Mouse (Mus musculus) hindbrain, embryonic 16.5 days (tissue): Measurements from ENCODE around the gene Spsb4. TPM values are rescaled to one million over a fixed set of nuclear protein-coding genes. Genes with fewer than 3 reads are reported as not detected.

Experiments used
- ATAC-seq: fragments of 200-750 bp; cut with Nextera tagmentation; 2 replicates; pipeline ENCODE4 v1.8.0; 2017; ENCODE audit warnings: moderate TSS enrichment, moderate library complexity
- H3K27ac ChIP-seq: fragments of 300-500 bp; sonication (generic); 2 replicates; pipeline ENCODE4 v1.5.1; 2014; ENCODE audit warnings: low read depth, mild to moderate bottlenecking, control low read depth, low read length, moderate library complexity
- H3K27me3 ChIP-seq: fragments of 300-500 bp; sonication (generic); replicated peaks from 2 replicates; pipeline ENCODE4 v1.6.1; 2014; ENCODE audit warnings: low read length; ENCODE audit not compliant: control insufficient read depth, insufficient read depth
- H3K36me3 ChIP-seq: fragments of 300-500 bp; sonication (generic); 2 replicates; pipeline ENCODE4 v1.6.1; 2014; ENCODE audit warnings: mild to moderate bottlenecking, low read length, moderate library complexity, mixed read lengths; ENCODE audit not compliant: control insufficient read depth, insufficient read depth
- H3K4me1 ChIP-seq: fragments of 300-500 bp; sonication (generic); 2 replicates; pipeline ENCODE4 v1.6.1; 2014; ENCODE audit warnings: low read depth, low read length; ENCODE audit not compliant: control insufficient read depth, insufficient read depth
- H3K4me2 ChIP-seq: fragments of 300-500 bp; sonication (generic); 2 replicates; pipeline ENCODE4 v1.6.1; 2014; ENCODE audit warnings: mild to moderate bottlenecking, low read length, control low read depth, moderate library complexity
- H3K4me3 ChIP-seq: fragments of 300-500 bp; sonication (generic); 2 replicates; pipeline ENCODE4 v1.5.1; 2014; ENCODE audit warnings: mild to moderate bottlenecking, low read length, control low read depth, moderate library complexity
- H3K9ac ChIP-seq: fragments of 300-500 bp; sonication (generic); 2 replicates; pipeline ENCODE4 v1.6.1; 2014; ENCODE audit warnings: low read depth, mild to moderate bottlenecking, control low read depth, low read length, moderate library complexity
- H3K9me3 ChIP-seq: fragments of 300-500 bp; sonication (generic); 2 replicates; pipeline ENCODE4 v1.6.1; 2014; ENCODE audit warnings: mild to moderate bottlenecking, low read length, moderate library complexity; ENCODE audit not compliant: control insufficient read depth
- WGBS: fragments of 180-500 bp; shearing (Covaris S2); extraction: QIAGEN DNeasy Blood & Tissue Kit; methylation state at CpG from one replicate; pipeline ENCODE4 v1.1.7; 2014; 5-methylcytosine and 5-hydroxymethylcytosine counted together
- polyA plus RNA-seq: library from polyadenylated mRNA; unstranded; fragments of >200 nt; fragmentation: Nextera tagmentation; extraction: Ambion mirVana; gene quantifications from 2 replicates; pipeline ENCODE4 v1.2.1, GENCODE M21; 2015

The Spsb4 gene
- polyA plus RNA-seq, 1 experiment from 2014 or later: 39.8 TPM

DNA sequence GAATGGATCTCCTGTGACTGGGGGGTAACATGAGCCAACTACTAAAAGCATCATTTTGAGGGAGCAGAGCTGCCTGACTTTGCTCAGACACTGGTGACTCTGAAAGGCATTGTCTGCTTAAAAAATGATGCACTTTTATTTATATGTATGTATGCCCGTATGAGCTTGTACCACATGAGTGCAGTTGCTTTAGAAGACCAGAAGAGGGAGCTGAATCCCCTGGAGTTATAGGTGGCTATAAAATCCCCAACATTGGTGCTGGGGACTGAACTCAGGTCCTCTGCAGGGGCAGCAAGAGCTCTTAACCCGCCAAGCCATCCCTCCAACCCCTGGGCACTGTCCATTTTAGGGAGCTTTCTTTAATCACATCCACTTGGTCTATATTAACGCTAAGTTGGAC is 104.6 kb downstream of the Spsb4 start:
- Histone ChIP-seq H3K36me3 (no peaks in the 10 kb centered on the region), H3K4me1 (no peaks in the 10 kb centered on the region), H3K27ac (no peak overlapping the region), H3K9ac (no peak overlapping the region), H3K4me3 (no peak overlapping the region), H3K4me2 (no peak overlapping the region), H3K9me3 (no peaks in the 10 kb centered on the region), H3K27me3 (no peaks in the 10 kb centered on the region)
- no peak for ATAC-seq
- 95% methylated on average over 3 of the region's 3 CpGs for WGBS

GRCm38 (mm10) chr9:96909503-96909902 is 109.1 kb downstream of the Spsb4 start:
- ATAC-seq: no peak
- no peak overlapping the region for H3K4me2 ChIP-seq
- H3K27me3 ChIP-seq: no peaks in the 10 kb centered on the region
- no peak overlapping the region for H3K27ac ChIP-seq
- H3K9ac ChIP-seq: no peak overlapping the region
- no peaks in the 10 kb centered on the region for H3K4me1 ChIP-seq
- H3K4me3 ChIP-seq: no peak overlapping the region
- no peaks in the 10 kb centered on the region for H3K9me3 ChIP-seq
- 76% methylated on average over 1 of the region's 1 CpGs for WGBS
- no peaks in the 10 kb centered on the region for H3K36me3 ChIP-seq

DNA sequence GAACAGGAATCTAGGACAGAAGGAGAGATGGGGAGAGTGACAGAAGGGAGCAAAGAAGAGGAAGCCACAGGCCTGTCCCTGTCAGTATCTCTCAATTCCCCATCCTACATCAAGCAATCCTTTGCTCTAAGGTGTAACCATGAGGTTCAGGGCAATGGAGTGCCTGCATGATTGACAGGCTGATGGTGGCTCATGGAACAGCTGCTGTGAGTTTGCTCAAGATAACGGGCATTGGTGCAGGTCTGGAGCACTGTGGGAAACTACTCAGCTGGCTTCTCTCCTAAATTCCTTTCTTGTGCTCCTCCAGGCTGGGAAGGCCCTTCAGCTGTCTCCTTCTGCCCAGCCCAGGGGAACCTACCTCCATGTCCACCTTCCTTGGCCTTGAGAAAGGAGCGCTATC is 109.9 kb downstream of the Spsb4 start:
- WGBS: 68% methylated on average over 2 of the region's 2 CpGs

GRCm38 (mm10) chr9:96904360-96905355 is 114.0 kb downstream of the Spsb4 start:
- no peaks in the 10 kb centered on the region for H3K27me3 ChIP-seq
- WGBS: 50% methylated on average over 7 of the region's 7 CpGs
- no peak for ATAC-seq

More for the DNA sequence above, 109.9 kb downstream of the Spsb4 start:
- Histone ChIP-seq H3K27me3 (no peaks in the 10 kb centered on the region), H3K9ac (no peak overlapping the region), H3K36me3 (no peaks in the 10 kb centered on the region), H3K4me3 (no peak overlapping the region), H3K4me1 (no peaks in the 10 kb centered on the region), H3K27ac (no peak overlapping the region), H3K4me2 (no peak overlapping the region), H3K9me3 (no peaks in the 10 kb centered on the region)
- no peak for ATAC-seq

GRCm38 (mm10) chr9:96899717-96900116 is 118.9 kb downstream of the Spsb4 start:
- no peak overlapping the region for H3K27ac ChIP-seq
- H3K36me3 ChIP-seq: no peaks in the 10 kb centered on the region
- H3K4me2 ChIP-seq: no peak overlapping the region
- no peak overlapping the region for H3K9ac ChIP-seq
- no peak overlapping the region for H3K4me3 ChIP-seq
- H3K9me3 ChIP-seq: no peaks in the 10 kb centered on the region
- ATAC-seq: no peak
- WGBS: 85% methylated on average over 5 of the region's 5 CpGs
- H3K27me3 ChIP-seq: no peaks in the 10 kb centered on the region
- H3K4me1 ChIP-seq: no peaks in the 10 kb centered on the region

More at GRCm38 (mm10) chr9:96904360-96905355, 114.0 kb downstream of the Spsb4 start:
- Histone ChIP-seq H3K9ac (no peak overlapping the region), H3K4me1 (no peaks in the 10 kb centered on the region), H3K36me3 (no peaks in the 10 kb centered on the region), H3K4me2 (no peak overlapping the region), H3K9me3 (no peaks in the 10 kb centered on the region), H3K27ac (no peak overlapping the region), H3K4me3 (no peak overlapping the region)

- Histone ChIP-seq H3K4me3 (no peak overlapping the region), H3K9ac (no peak overlapping the region), H3K4me2 (no peak overlapping the region)
Measured at GRCm38 (mm10) chr9:96899004-96899403, 119.6 kb downstream of the Spsb4 start.

DNA sequence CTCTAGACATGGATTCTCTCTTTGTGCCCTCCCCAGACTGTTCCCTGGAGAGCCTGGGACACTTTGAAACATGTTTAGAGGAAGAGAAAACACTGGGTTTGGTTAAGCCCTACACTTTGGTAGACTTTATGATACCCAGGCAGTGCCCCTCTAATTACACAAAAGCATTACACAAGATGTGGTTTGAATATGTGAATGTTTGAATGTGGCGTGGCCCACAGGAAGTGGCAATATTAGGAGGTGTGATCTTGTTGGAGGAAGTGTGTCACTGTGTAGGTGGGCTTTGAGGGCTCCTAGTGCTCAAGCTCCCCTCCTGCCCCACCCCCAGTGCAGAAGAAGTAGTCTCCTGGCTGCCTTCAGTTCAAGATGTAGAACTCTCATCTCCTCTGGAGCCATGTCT is 122.0 kb downstream of the Spsb4 start:
- H3K36me3 ChIP-seq: no peaks in the 10 kb centered on the region
- no peak overlapping the region for H3K9ac ChIP-seq
- H3K9me3 ChIP-seq: no peaks in the 10 kb centered on the region
- no peaks in the 10 kb centered on the region for H3K27me3 ChIP-seq
- H3K4me1 ChIP-seq: peaks cover 5% of the 10 kb centered on the region
- ATAC-seq: no peak
- 86% methylated on average over 1 of the region's 1 CpGs for WGBS
- H3K27ac ChIP-seq: no peak overlapping the region
- no peak overlapping the region for H3K4me2 ChIP-seq
- H3K4me3 ChIP-seq: no peak overlapping the region

More at GRCm38 (mm10) chr9:96899004-96899403, 119.6 kb downstream of the Spsb4 start:
- no peak overlapping the region for H3K27ac ChIP-seq
- no peaks in the 10 kb centered on the region for H3K4me1 ChIP-seq
- H3K9me3 ChIP-seq: no peaks in the 10 kb centered on the region
- H3K36me3 ChIP-seq: no peaks in the 10 kb centered on the region
- no peak for ATAC-seq
- no peaks in the 10 kb centered on the region for H3K27me3 ChIP-seq

- no peak overlapping the region for H3K27ac ChIP-seq
- WGBS: 42% methylated on average over 5 of the region's 5 CpGs
- peaks cover 11% of the 10 kb centered on the region for H3K4me1 ChIP-seq
Measured at GRCm38 (mm10) chr9:96893582-96893981, 125.1 kb downstream of the Spsb4 start.

More at GRCm38 (mm10) chr9:96893582-96893981, 125.1 kb downstream of the Spsb4 start:
- Histone ChIP-seq H3K9me3 (no peaks in the 10 kb centered on the region), H3K27me3 (no peaks in the 10 kb centered on the region), H3K9ac (no peak overlapping the region), H3K36me3 (no peaks in the 10 kb centered on the region), H3K4me3 (no peak overlapping the region), H3K4me2 (no peak overlapping the region)
- no peak for ATAC-seq
